Mouse (Mus musculus) testis, adult 2 months (tissue): ENCODE data around the gene Car11.

Experiments used
- CTCF ChIP-seq: fragments of 200-500 bp; IDR thresholded peaks from 2 replicates; pipeline ENCODE4 v1.5.1; 2012; ENCODE audit warnings: low read depth, mild to moderate bottlenecking, inconsistent platforms, low read length, moderate library complexity; ENCODE audit not compliant: control insufficient read depth, insufficient read depth, insufficient replicate concordance
- POLR2A ChIP-seq: fragments of 200-500 bp; IDR thresholded peaks from 2 replicates; pipeline ENCODE4 v1.6.1; 2012; ENCODE audit warnings: low read depth, mild to moderate bottlenecking, inconsistent platforms, low read length, moderate library complexity; ENCODE audit not compliant: control insufficient read depth

DNA sequence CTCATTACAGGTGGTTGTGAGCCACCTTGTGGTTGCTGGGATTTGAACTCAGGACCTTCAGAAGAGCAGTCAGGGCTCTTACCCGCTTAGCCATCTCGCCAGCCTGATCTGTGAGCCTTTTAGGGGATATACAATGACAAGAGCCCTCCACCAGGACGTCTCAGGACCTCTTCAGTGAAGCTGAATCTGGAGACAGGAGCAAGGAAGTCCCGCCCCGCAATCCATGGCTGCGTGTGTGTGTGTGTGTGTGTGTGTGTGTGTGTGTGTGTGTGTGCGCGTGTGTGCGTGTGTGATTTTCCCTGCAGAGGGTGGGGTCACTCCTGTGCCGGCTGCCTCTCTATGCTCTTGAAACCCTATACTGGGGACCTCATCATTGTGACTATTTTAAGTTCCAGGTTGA lies 40.2 kb downstream of the Car11 start:
- no peak for TF ChIP-seq CTCF
- no peak for TF ChIP-seq POLR2A
